Comparison of ENCODE assay signal across 8 mouse cellular contexts in genomic region chr9:26998669-26999460, GRCm38 (mm10). TPM values are rescaled to one million over a fixed set of nuclear protein-coding genes. Genes with fewer than 3 reads are reported as not detected.
DNase-seq lines count a peak whose midpoint lies in the region; ATAC-seq and TF ChIP-seq lines count a peak whose summit lies in the region.

No protein-coding gene starts in this region.

- H3K4me3 ChIP-seq in kidney, adult 2 months (ENCODE audit: insufficient read depth, low read depth, low read length) = peak overlapping the region; percentile 97
- H3K4me3 ChIP-seq in forebrain, embryonic 16.5 days (replicated peaks; ENCODE audit: low read length) = peak overlapping the region; percentile 58
- peak overlapping the region; percentile 76 for H3K4me3 ChIP-seq in liver, embryonic 15.5 days (replicated peaks)

- H3K27ac ChIP-seq in kidney, adult 2 months (ENCODE audit: insufficient read depth, low read depth, low read length) = peak overlapping the region; percentile 72
- H3K27ac ChIP-seq in forebrain, embryonic 16.5 days (ENCODE audit: low read length) = peak overlapping the region; percentile 9; the same call in 1 of the 2 replicates
- peak overlapping the region; percentile 42; the same call in 1 of the 2 replicates for H3K27ac ChIP-seq in liver, embryonic 15.5 days (replicated peaks)

- peaks cover 2% of the 10 kb centered on the region; the same call in 1 of the 2 replicates for H3K36me3 ChIP-seq in kidney, adult 2 months (ENCODE audit: control insufficient read depth, insufficient read depth, low read length)
- no peaks in the 10 kb centered on the region; the same call in 1 of the 2 replicates for H3K36me3 ChIP-seq in forebrain, embryonic 16.5 days (ENCODE audit: control insufficient read depth, insufficient read depth)
- no peaks in the 10 kb centered on the region; the same call in 1 of the 2 replicates for H3K36me3 ChIP-seq in liver, embryonic 15.5 days (replicated peaks)

- H3K4me1 ChIP-seq in kidney, adult 2 months (ENCODE audit: control insufficient read depth, insufficient read depth, low read length) = peaks cover 10% of the 10 kb centered on the region
- H3K4me1 ChIP-seq in forebrain, embryonic 16.5 days (replicated peaks; ENCODE audit: control insufficient read depth, insufficient read depth, low read length) = peaks cover 22% of the 10 kb centered on the region
- peaks cover 35% of the 10 kb centered on the region for H3K4me1 ChIP-seq in liver, embryonic 15.5 days (replicated peaks)

- CTCF ChIA-PET in Patski (lab: Charles Lee) = no interaction called here

- H3K9me3 ChIP-seq in forebrain, embryonic 16.5 days (ENCODE audit: control insufficient read depth, low read length) = no peaks in the 10 kb centered on the region
- no peaks in the 10 kb centered on the region for H3K9me3 ChIP-seq in liver, embryonic 15.5 days (replicated peaks)

- under 1% methylated on average over 29 of the region's 29 CpGs for WGBS in kidney, adult 2 months
- 3% methylated on average over 29 of the region's 29 CpGs for WGBS in forebrain, embryonic 16.5 days
- WGBS in liver, embryonic 15.5 days (ENCODE audit: insufficient replicate concordance) = under 1% methylated on average over 29 of the region's 29 CpGs

- in situ Hi-C loops in Patski (cut with MboI; ENCODE audit: low pct_unique_long_range_greater_than_20kb) = no loop called here

- H3K4me2 ChIP-seq in forebrain, embryonic 16.5 days (ENCODE audit: low read length) = peak overlapping the region; percentile 91
- peak overlapping the region; percentile 89 for H3K4me2 ChIP-seq in liver, embryonic 15.5 days

- H3K9ac ChIP-seq in forebrain, embryonic 16.5 days (replicated peaks; ENCODE audit: low read depth, low read length) = peak overlapping the region; percentile 69
- peak overlapping the region; percentile 68 for H3K9ac ChIP-seq in liver, embryonic 15.5 days

- H3K27me3 ChIP-seq in kidney, adult 2 months (replicated peaks; ENCODE audit: control insufficient read depth, insufficient read depth, low read length) = no peaks in the 10 kb centered on the region
- H3K27me3 ChIP-seq in Patski = no peaks in the 10 kb centered on the region
- H3K27me3 ChIP-seq in forebrain, embryonic 16.5 days (replicated peaks; ENCODE audit: control insufficient read depth, insufficient read depth, low read length) = no peaks in the 10 kb centered on the region
- no peaks in the 10 kb centered on the region for H3K27me3 ChIP-seq in liver, embryonic 15.5 days

- DNase-seq in kidney, adult 2 months = no peak
- no peak for DNase-seq in kidney, postnatal 14 days
- no peak for DNase-seq in Patski (ENCODE audit: low read depth, low spot score)
- DNase-seq in retina, embryonic 14.5 days (ENCODE audit: low spot score) = no peak
- DNase-seq in gastrocnemius, adult 8-10 months (ENCODE audit: low spot score in 2 of 2) = no peak

- TF ChIP-seq POLR2A in kidney, adult 2 months (IDR thresholded peaks at IDR 0.05; ENCODE audit: low read depth, low read length) = no peak

- no peak for TF ChIP-seq CTCF in kidney, adult 2 months (conservative IDR thresholded peaks at IDR 0.05; ENCODE audit: insufficient read depth, insufficient read length, low read depth, low read length)
- TF ChIP-seq CTCF in Patski (IDR thresholded peaks at IDR 0.05) = no peak

- ATAC-seq in Patski = peak; percentile 45
- peak; percentile 56 for ATAC-seq in forebrain, embryonic 16.5 days
- peak; percentile 26 for ATAC-seq in liver, embryonic 15.5 days (ENCODE audit: insufficient read depth)
- no peak for ATAC-seq in activated CD4-positive, CD25-positive, alpha-beta regulatory T cell, adult 4 months

- POLR2A ChIA-PET in Patski (lab: Charles Lee) = no interaction called here

RNA-seq across cellular contexts. Expression of gene Acad8, which starts 0.5 kb away (rescaled TPM):
- 49.1 and 57.0 TPM in 2 replicates for polyA plus RNA-seq in kidney, adult 2 months (2012; rRNA removed)
- 40.6 TPM for polyA plus RNA-seq in Patski (2021)
- polyA plus RNA-seq in forebrain, embryonic 16.5 days (2015; fragmentation: Nextera tagmentation; extraction: Ambion mirVana) = 43.4 and 50.5 TPM in 2 replicates
- 10.6 and 10.9 TPM in 2 replicates for polyA plus RNA-seq in liver, embryonic 15.5 days (2015; fragmentation: Nextera tagmentation; extraction: Ambion mirVana)
- polyA plus RNA-seq in activated CD4-positive, CD25-positive, alpha-beta regulatory T cell, adult 4 months (2017; shearing (Covaris generic)) = 10 to 100 TPM; 22.7 to 22.8 TPM
- total RNA-seq in gastrocnemius, adult 8-10 months (2022) = 10 to 100 TPM; 34.8 to 39.7 (median 36.8) TPM

RNA-seq across cellular contexts. Expression of gene Thyn1, which starts 0.6 kb away (rescaled TPM):
- 9.7 and 11.3 TPM in 2 replicates for polyA plus RNA-seq in kidney, adult 2 months (2012; rRNA removed)
- polyA plus RNA-seq in Patski (2021) = 63.2 TPM
- 153 and 158 TPM in 2 replicates for polyA plus RNA-seq in forebrain, embryonic 16.5 days (2015; fragmentation: Nextera tagmentation; extraction: Ambion mirVana)
- 39.2 and 42.0 TPM in 2 replicates for polyA plus RNA-seq in liver, embryonic 15.5 days (2015; fragmentation: Nextera tagmentation; extraction: Ambion mirVana)
- polyA plus RNA-seq in activated CD4-positive, CD25-positive, alpha-beta regulatory T cell, adult 4 months (2017; shearing (Covaris generic)) = 10 to 100 TPM; 77.0 to 85.1 TPM
- total RNA-seq in gastrocnemius, adult 8-10 months (2022) = 10 to 100 TPM; 21.8 to 25.8 (median 23.2) TPM

RNA-seq across cellular contexts. Expression of gene Vps26b, which starts 31.0 kb away (rescaled TPM):
- 21.6 and 25.6 TPM in 2 replicates for polyA plus RNA-seq in kidney, adult 2 months (2012; rRNA removed)
- 36.9 TPM for polyA plus RNA-seq in Patski (2021)
- 85.7 and 92.7 TPM in 2 replicates for polyA plus RNA-seq in forebrain, embryonic 16.5 days (2015; fragmentation: Nextera tagmentation; extraction: Ambion mirVana)
- 9.5 and 9.9 TPM in 2 replicates for polyA plus RNA-seq in liver, embryonic 15.5 days (2015; fragmentation: Nextera tagmentation; extraction: Ambion mirVana)
- 10 to 100 TPM in 1 of 2 experiments, 1 to 10 TPM in 1; 10.0 to 14.0 TPM for polyA plus RNA-seq in activated CD4-positive, CD25-positive, alpha-beta regulatory T cell, adult 4 months (2017; shearing (Covaris generic))
- total RNA-seq in gastrocnemius, adult 8-10 months (2022) = 10 to 100 TPM; 26.2 to 27.3 (median 26.8) TPM

RNA-seq across cellular contexts. Expression of gene Ncapd3, which starts 31.1 kb away (rescaled TPM):
- polyA plus RNA-seq in kidney, adult 2 months (2012; rRNA removed) = 9.6 and 12.5 TPM in 2 replicates
- polyA plus RNA-seq in Patski (2021) = 14.8 TPM
- polyA plus RNA-seq in forebrain, embryonic 16.5 days (2015; fragmentation: Nextera tagmentation; extraction: Ambion mirVana) = 23.4 and 24.9 TPM in 2 replicates
- polyA plus RNA-seq in liver, embryonic 15.5 days (2015; fragmentation: Nextera tagmentation; extraction: Ambion mirVana) = 28.6 and 29.6 TPM in 2 replicates
- polyA plus RNA-seq in activated CD4-positive, CD25-positive, alpha-beta regulatory T cell, adult 4 months (2017; shearing (Covaris generic)) = 10 to 100 TPM; 23.4 to 27.0 TPM
- total RNA-seq in gastrocnemius, adult 8-10 months (2022) = 1 to 10 TPM; 4.7 to 5.7 (median 5.0) TPM

Comparison
In these comparisons a context has a peak if more than half of its experiments do, and no peak if none do; other contexts are left out.
1. H3K27ac ChIP-seq: peak in every context shown above with its lines; median percentile 72 in kidney, adult 2 months; 42 in liver, embryonic 15.5 days; 9 in forebrain, embryonic 16.5 days.